Mouse (Mus musculus) myocyte (in vitro differentiated cells): Measurements from ENCODE around the gene Ly6g6e. TPM values are rescaled to one million over a fixed set of nuclear protein-coding genes. Genes with fewer than 3 reads are reported as not detected.

Source experiments
- H3K27me3 ChIP-seq: one replicate; pipeline ENCODE4 v1.6.1; 2011; ENCODE audit not compliant: control insufficient read depth, insufficient read depth, insufficient read length
- H3K36me3 ChIP-seq: one replicate; pipeline ENCODE4 v1.6.1; 2011; ENCODE audit not compliant: control insufficient read depth, insufficient read depth
- H3K4me2 ChIP-seq: one replicate; pipeline ENCODE4 v1.6.1; 2011; ENCODE audit warnings: low read depth, control low read depth
- H3K4me3 ChIP-seq: one replicate; pipeline ENCODE4 v1.5.1; 2011; ENCODE audit warnings: mild to moderate bottlenecking, control low read depth, moderate library complexity
- H3K79me2 ChIP-seq: one replicate; pipeline ENCODE4 v1.6.1; 2011; ENCODE audit not compliant: control insufficient read depth, insufficient read depth
- H3ac ChIP-seq: one replicate; pipeline ENCODE4 v1.6.1; 2011; ENCODE audit not compliant: control insufficient read depth, insufficient read length
- CEBPB ChIP-seq: IDR thresholded peaks from 2 replicates; pipeline ENCODE4 v1.6.1; 2011; ENCODE audit warnings: mild to moderate bottlenecking, moderate library complexity; ENCODE audit not compliant: poor library complexity, insufficient read depth, severe bottlenecking
- E2F4 ChIP-seq: IDR thresholded peaks from one replicate; pipeline ENCODE4 v1.6.1; 2011; ENCODE audit warnings: mild to moderate bottlenecking, control low read depth, moderate library complexity; ENCODE audit not compliant: insufficient read depth
- MAX ChIP-seq: IDR thresholded peaks from one replicate; pipeline ENCODE4 v1.6.1; 2011; ENCODE audit warnings: low read depth, mild to moderate bottlenecking, control low read depth
- MYOD1 ChIP-seq, 3 experiments: IDR thresholded peaks; one replicate each; pipeline ENCODE4 v1.6.1; 2011; ENCODE audit warnings: control low read depth in 2 of 3, low read depth in 2 of 3, mild to moderate bottlenecking in 2 of 3, moderate library complexity in 1 of 3; ENCODE audit not compliant: insufficient read length in 2 of 3, control insufficient read depth in 1 of 3
- MYOG ChIP-seq, 3 experiments: IDR thresholded peaks; one replicate each; pipeline ENCODE4 v1.6.1; 2011; ENCODE audit warnings: control low read depth in 2 of 3, low read depth in 2 of 3, mild to moderate bottlenecking in 2 of 3; ENCODE audit not compliant: insufficient read length in 2 of 3, control insufficient read depth in 1 of 3, insufficient read depth in 1 of 3
- POLR2A ChIP-seq: IDR thresholded peaks from one replicate; pipeline ENCODE4 v1.6.1; 2011; ENCODE audit warnings: low read depth, mild to moderate bottlenecking, control low read depth, moderate library complexity; ENCODE audit not compliant: insufficient read length
- POLR2AphosphoS2 ChIP-seq: IDR thresholded peaks from one replicate; pipeline ENCODE4 v1.6.1; 2011; ENCODE audit warnings: low read depth, control low read depth; ENCODE audit not compliant: insufficient read length
- REST ChIP-seq: IDR thresholded peaks from one replicate; pipeline ENCODE4 v1.6.1; 2011; ENCODE audit warnings: mild to moderate bottlenecking, control low read depth, moderate library complexity; ENCODE audit not compliant: insufficient read depth, insufficient read length
- SRF ChIP-seq: IDR thresholded peaks from one replicate; pipeline ENCODE4 v1.6.1; 2011; ENCODE audit warnings: low read depth; ENCODE audit not compliant: control insufficient read depth, insufficient read length
- TCF12 ChIP-seq: IDR thresholded peaks from one replicate; pipeline ENCODE4 v1.6.1; 2011; ENCODE audit warnings: mild to moderate bottlenecking, control low read depth; ENCODE audit not compliant: poor library complexity, insufficient read depth, severe bottlenecking
- TCF3 ChIP-seq: IDR thresholded peaks from one replicate; pipeline ENCODE4 v1.6.1; 2011; ENCODE audit warnings: low read depth, control low read depth; ENCODE audit not compliant: insufficient read length
- USF1 ChIP-seq: IDR thresholded peaks from one replicate; pipeline ENCODE4 v1.6.1; 2011; ENCODE audit warnings: low read depth, mild to moderate bottlenecking, control low read depth, moderate library complexity
- polyA plus RNA-seq: library from polyadenylated mRNA; unstranded; fragments of >200 nt; fragmentation: generic; extraction: Trizol; gene quantifications from one replicate; pipeline ENCODE4 v1.2.1, GENCODE M21; 2012; ENCODE audit warnings: missing spikeins

The Ly6g6e gene
- polyA plus RNA-seq, 1 experiment: not detected

GRCm38 (mm10) chr17:35080710-35081109 lies 4.0 kb downstream of the Ly6g6e start:
- TF ChIP-seq MYOD1 (IDR thresholded peaks at IDR 0.05; ENCODE audit: control insufficient read depth in 1 of 3, insufficient read length in 2 of 3, low read depth in 2 of 3) (no peak), REST (no peak), MAX (no peak), USF1 (no peak), E2F4 (no peak), TCF3 (no peak), SRF (no peak), MYOG (IDR thresholded peaks at IDR 0.05; ENCODE audit: control insufficient read depth in 1 of 3, insufficient read depth in 1 of 3, insufficient read length in 2 of 3, low read depth in 2 of 3) (no peak), CEBPB (no peak), POLR2AphosphoS2 (no peak), POLR2A (no peak), TCF12 (no peak)
- Histone ChIP-seq H3ac (no peak overlapping the region), H3K27me3 (peaks cover 20% of the 10 kb centered on the region), H3K4me2 (no peak overlapping the region), H3K36me3 (no peaks in the 10 kb centered on the region), H3K79me2 (no peaks in the 10 kb centered on the region), H3K4me3 (no peak overlapping the region)

- Histone ChIP-seq H3K27me3 (peaks cover 13% of the 10 kb centered on the region), H3K36me3 (no peaks in the 10 kb centered on the region), H3K4me3 (no peak overlapping the region), H3K4me2 (no peak overlapping the region), H3K79me2 (no peaks in the 10 kb centered on the region), H3ac (no peak overlapping the region)
- TF ChIP-seq MYOD1 (IDR thresholded peaks at IDR 0.05; ENCODE audit: control insufficient read depth in 1 of 3, insufficient read length in 2 of 3, low read depth in 2 of 3): no peak
- no peak for TF ChIP-seq CEBPB
- no peak for TF ChIP-seq POLR2AphosphoS2
- no peak for TF ChIP-seq USF1
- TF ChIP-seq SRF: no peak
- TF ChIP-seq TCF3: no peak
- no peak for TF ChIP-seq MAX
- no peak for TF ChIP-seq POLR2A
- TF ChIP-seq TCF12: no peak
- no peak for TF ChIP-seq MYOG (IDR thresholded peaks at IDR 0.05; ENCODE audit: control insufficient read depth in 1 of 3, insufficient read depth in 1 of 3, insufficient read length in 2 of 3, low read depth in 2 of 3)
- TF ChIP-seq E2F4: no peak
- TF ChIP-seq REST: no peak
Measured at GRCm38 (mm10) chr17:35082841-35083576, 6.3 kb downstream of the Ly6g6e start.

- no peaks in the 10 kb centered on the region for H3K36me3 ChIP-seq
- peaks cover 11% of the 10 kb centered on the region for H3K27me3 ChIP-seq
- no peak overlapping the region for H3K4me3 ChIP-seq
- no peak overlapping the region for H3ac ChIP-seq
- H3K4me2 ChIP-seq: no peak overlapping the region
- TF ChIP-seq E2F4 (no peak), MYOG (IDR thresholded peaks at IDR 0.05; ENCODE audit: control insufficient read depth in 1 of 3, insufficient read depth in 1 of 3, insufficient read length in 2 of 3, low read depth in 2 of 3) (no peak), MAX (no peak), SRF (no peak), POLR2AphosphoS2 (no peak), MYOD1 (IDR thresholded peaks at IDR 0.05; ENCODE audit: control insufficient read depth in 1 of 3, insufficient read length in 2 of 3, low read depth in 2 of 3) (no peak), CEBPB (no peak)
- H3K79me2 ChIP-seq: no peaks in the 10 kb centered on the region
Measured at GRCm38 (mm10) chr17:35083929-35084497, 7.3 kb downstream of the Ly6g6e start.

- H3K4me3 ChIP-seq: no peak within 1 kb of the TSS
- no peak within 1 kb of the TSS for H3K4me2 ChIP-seq
- H3K36me3 ChIP-seq: no peaks in the 10 kb centered on the region
- peaks cover 7% of the 10 kb centered on the region for H3K79me2 ChIP-seq
- no peak for TF ChIP-seq CEBPB
- no peak for TF ChIP-seq TCF3
- TF ChIP-seq POLR2AphosphoS2: no peak
- TF ChIP-seq USF1: no peak
- TF ChIP-seq E2F4: no peak
- TF ChIP-seq MAX: no peak
- no peak for TF ChIP-seq REST
- TF ChIP-seq TCF12: no peak
- TF ChIP-seq POLR2A: no peak
- no peak within 1 kb of the TSS for H3ac ChIP-seq
- H3K27me3 ChIP-seq: peaks cover 11% of the 10 kb centered on the region
Measured at GRCm38 (mm10) chr17:35085208-35085865, 8.6 kb downstream of the Ly6g6e start, which contains the start of gene Ly6g6f. TSS of gene Ly6g6f (minus strand) at chr17:35085610.
